Mouse (Mus musculus) midbrain, postnatal 0 days (tissue): ENCODE measurements at regions not wholly inside any gene's neighbourhood (a gene's known extent, or its start where the extent isn't known, plus 50 kb on each side); places are given as distances from the start of the nearest gene placed in this dataset.
"Not testable (repeated sequence)": the region's sequence is repeated elsewhere in the genome, so short reads cannot be mapped to it uniquely, and the experiment has no call there.

Source experiments
- ATAC-seq: fragments of 200-750 bp; cut with Nextera tagmentation; 2 replicates; pipeline ENCODE4 v1.8.0; 2017; ENCODE audit warnings: moderate number of reproducible peaks, mild to moderate bottlenecking, moderate TSS enrichment, moderate library complexity; ENCODE audit not compliant: low FRiP score
- DNase-seq: peaks from one replicate; pipeline ENCODE4 v3.0.0-alpha.2; 2015; ENCODE audit warnings: low spot score
- H3K27ac ChIP-seq: fragments of 300-500 bp; sonication (generic); 2 replicates; pipeline ENCODE4 v1.5.1; 2014; ENCODE audit warnings: low read depth, mild to moderate bottlenecking, low read length, mixed read lengths
- H3K27me3 ChIP-seq: fragments of 300-500 bp; sonication (generic); 2 replicates; pipeline ENCODE4 v1.6.1; 2014; ENCODE audit warnings: low read length, control low read depth, mixed read lengths; ENCODE audit not compliant: insufficient read depth
- H3K36me3 ChIP-seq: fragments of 300-500 bp; sonication (generic); 2 replicates; pipeline ENCODE4 v1.6.1; 2014; ENCODE audit warnings: low read length, control low read depth, mixed read lengths; ENCODE audit not compliant: insufficient read depth
- H3K4me1 ChIP-seq: fragments of 300-500 bp; sonication (generic); 2 replicates; pipeline ENCODE4 v1.6.1; 2014; ENCODE audit warnings: mild to moderate bottlenecking, control low read depth, antibody characterized with exemption, low read length, mixed read lengths; ENCODE audit not compliant: insufficient read depth
- H3K4me2 ChIP-seq: fragments of 300-500 bp; sonication (generic); 2 replicates; pipeline ENCODE4 v1.6.1; 2014; ENCODE audit warnings: low read depth, mild to moderate bottlenecking, low read length, mixed read lengths; ENCODE audit not compliant: poor library complexity, severe bottlenecking
- H3K4me3 ChIP-seq: fragments of 300-500 bp; sonication (generic); 2 replicates; pipeline ENCODE4 v1.5.1; 2014; ENCODE audit warnings: low read depth, mild to moderate bottlenecking, low read length, moderate library complexity
- H3K9ac ChIP-seq: fragments of 300-500 bp; sonication (generic); replicated peaks from 2 replicates; pipeline ENCODE4 v1.6.1; 2014; ENCODE audit warnings: mild to moderate bottlenecking, low read length, moderate library complexity, mixed read lengths; ENCODE audit not compliant: poor library complexity, severe bottlenecking
- H3K9me3 ChIP-seq: fragments of 300-500 bp; sonication (generic); 2 replicates; pipeline ENCODE4 v1.6.1; 2016; ENCODE audit warnings: low read length, control low read depth
- CTCF ChIP-seq: IDR thresholded peaks from 2 replicates; pipeline ENCODE4 v1.5.1; 2016; ENCODE audit warnings: antibody characterized with exemption, mild to moderate bottlenecking
- WGBS: fragments of 180-500 bp; shearing (Covaris S2); extraction: QIAGEN DNeasy Blood & Tissue Kit; methylation state at CpG from one replicate; pipeline ENCODE4 v1.1.7; 2014; 5-methylcytosine and 5-hydroxymethylcytosine counted together

DNA sequence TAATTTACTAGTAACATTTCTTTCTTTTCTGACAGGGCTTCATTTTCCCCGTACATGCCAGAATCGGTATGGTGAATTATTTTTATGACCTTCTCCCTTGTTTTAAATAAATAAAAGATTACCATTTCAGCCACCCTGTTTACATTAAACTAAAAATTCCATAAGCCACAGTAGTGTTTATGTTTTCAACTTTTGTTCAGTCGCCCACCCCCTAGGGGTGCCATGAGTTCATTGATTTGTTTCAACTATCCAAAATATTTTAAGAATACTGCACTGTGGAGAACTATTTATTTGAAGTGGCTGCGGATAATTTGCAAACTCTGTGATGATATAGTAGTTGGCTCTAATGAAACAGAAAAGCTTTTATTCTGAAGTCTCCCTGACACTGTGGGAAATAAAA lies 132.9 kb downstream of the Tfec start:
- Histone ChIP-seq H3K4me2 (no peak overlapping the region), H3K9me3 (no peaks in the 10 kb centered on the region), H3K4me3 (no peak overlapping the region), H3K27me3 (no peaks in the 10 kb centered on the region), H3K27ac (no peak overlapping the region), H3K4me1 (no peaks in the 10 kb centered on the region), H3K36me3 (no peaks in the 10 kb centered on the region), H3K9ac (no peak overlapping the region)
- no peak for TF ChIP-seq CTCF
- DNase-seq (no peak), ATAC-seq (no peak)
- WGBS, result 82% methylated on average over 4 of the region's 4 CpGs

DNA sequence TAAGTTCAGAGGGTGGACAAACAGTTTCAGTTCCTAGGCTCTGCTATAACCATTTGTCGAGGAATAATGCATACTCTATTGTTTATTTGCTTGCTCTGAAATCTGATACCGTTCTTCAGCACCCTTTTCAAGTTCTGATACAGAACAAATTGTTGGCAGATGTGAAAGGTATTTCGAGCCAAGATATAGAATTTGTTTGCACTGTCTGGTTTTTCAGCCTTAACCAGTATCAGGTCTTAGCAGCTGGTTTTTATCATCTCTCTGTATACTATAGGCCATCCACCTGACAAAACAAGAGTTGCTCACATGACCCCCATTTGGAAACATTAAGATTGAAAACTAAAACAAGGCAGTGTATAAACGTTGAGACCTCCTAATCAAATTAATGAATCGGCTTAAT lies 133.5 kb downstream of the Tfec start:
- WGBS, result 80% methylated on average over 5 of the region's 5 CpGs
- H3K4me2 ChIP-seq, result no peak overlapping the region
- DNase-seq, result no peak

DNA sequence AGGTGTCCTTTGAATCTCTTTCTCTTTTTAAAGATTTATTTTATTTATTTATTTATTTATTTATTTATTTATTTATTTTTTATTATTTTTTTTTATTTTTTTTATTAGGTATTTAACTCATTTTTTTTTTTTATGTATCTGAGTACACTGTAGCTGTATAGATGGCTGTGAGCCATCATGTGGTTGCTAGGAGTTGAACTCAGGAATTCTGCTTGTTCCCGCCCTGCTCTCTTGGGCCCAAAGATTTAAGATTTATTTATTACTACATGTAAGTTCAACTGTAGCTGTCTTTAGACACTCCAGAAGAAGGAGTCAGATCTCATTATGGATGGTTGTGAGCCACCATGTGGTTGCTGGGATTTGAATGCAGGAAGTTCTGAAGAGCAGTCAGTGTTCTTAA lies 143.2 kb downstream of the Tfec start:
- not testable (repeated sequence) for H3K9me3 ChIP-seq, H3K4me2 ChIP-seq, H3K27ac ChIP-seq, H3K9ac ChIP-seq, H3K4me1 ChIP-seq, H3K4me3 ChIP-seq, DNase-seq, H3K36me3 ChIP-seq, H3K27me3 ChIP-seq, ATAC-seq
- 81% methylated on average over 1 of the region's 1 CpGs for WGBS

More for the DNA sequence above, 133.5 kb downstream of the Tfec start:
- ATAC-seq, result no peak
- Histone ChIP-seq H3K36me3 (no peaks in the 10 kb centered on the region), H3K9me3 (no peaks in the 10 kb centered on the region), H3K4me3 (no peak overlapping the region), H3K27ac (no peak overlapping the region), H3K4me1 (no peaks in the 10 kb centered on the region), H3K27me3 (no peaks in the 10 kb centered on the region), H3K9ac (no peak overlapping the region)
- no peak for TF ChIP-seq CTCF

DNA sequence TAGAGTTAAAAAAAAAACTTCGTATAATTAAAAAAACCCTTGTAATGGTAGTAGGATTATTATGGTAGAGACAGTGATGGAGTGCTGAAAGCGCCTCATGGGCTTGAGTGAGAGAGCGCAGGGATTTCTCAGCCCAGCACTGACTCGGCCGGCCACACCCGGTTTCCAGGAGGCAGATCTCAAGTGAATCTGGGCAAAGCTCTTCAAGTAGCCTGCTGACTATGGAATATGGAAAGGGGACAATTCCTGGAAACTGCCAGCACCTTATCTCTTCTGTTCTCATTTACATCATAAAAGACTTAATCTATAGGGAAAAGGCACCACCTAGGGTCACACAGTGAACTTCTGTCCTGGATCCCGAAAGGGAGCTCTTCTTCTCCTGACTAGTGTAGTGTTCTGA lies 165.1 kb downstream of the Tfec start:
- ATAC-seq (no peak), DNase-seq (no peak)
- TF ChIP-seq CTCF, result no peak
- Histone ChIP-seq H3K27ac (no peak overlapping the region), H3K9ac (no peak overlapping the region), H3K27me3 (no peaks in the 10 kb centered on the region), H3K4me2 (no peak overlapping the region), H3K4me3 (no peak overlapping the region), H3K9me3 (no peaks in the 10 kb centered on the region), H3K36me3 (no peaks in the 10 kb centered on the region), H3K4me1 (no peaks in the 10 kb centered on the region)
- WGBS, result 75% methylated on average over 7 of the region's 7 CpGs

DNA sequence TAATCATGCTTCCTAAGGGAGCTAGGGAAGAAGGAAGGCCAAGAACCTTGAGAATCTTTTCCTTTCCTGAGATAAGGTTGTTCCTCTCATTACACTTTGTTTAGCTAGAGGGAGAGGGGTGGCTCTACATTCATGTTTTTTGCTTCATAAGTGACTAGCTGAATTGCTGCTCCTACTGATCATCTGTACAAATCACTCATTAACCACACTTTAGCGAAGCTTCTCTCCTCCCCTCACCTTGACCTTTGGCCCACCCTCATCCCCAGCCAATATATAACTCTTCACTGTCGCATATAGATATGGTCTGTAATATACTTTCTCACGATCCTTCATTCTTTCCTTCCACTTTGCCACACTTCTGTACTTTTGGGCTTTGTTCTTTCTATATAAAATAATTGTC lies 166.1 kb downstream of the Tfec start:
- no peak overlapping the region for H3K4me2 ChIP-seq
- ATAC-seq (no peak), DNase-seq (no peak)
- H3K9ac ChIP-seq, result no peak overlapping the region
- no peak overlapping the region for H3K4me3 ChIP-seq
- 90% methylated on average over 3 of the region's 3 CpGs for WGBS
- no peaks in the 10 kb centered on the region for H3K36me3 ChIP-seq
- no peaks in the 10 kb centered on the region for H3K4me1 ChIP-seq
- TF ChIP-seq CTCF, result no peak
- H3K9me3 ChIP-seq, result no peaks in the 10 kb centered on the region
- H3K27me3 ChIP-seq, result no peaks in the 10 kb centered on the region
- H3K27ac ChIP-seq, result no peak overlapping the region

DNA sequence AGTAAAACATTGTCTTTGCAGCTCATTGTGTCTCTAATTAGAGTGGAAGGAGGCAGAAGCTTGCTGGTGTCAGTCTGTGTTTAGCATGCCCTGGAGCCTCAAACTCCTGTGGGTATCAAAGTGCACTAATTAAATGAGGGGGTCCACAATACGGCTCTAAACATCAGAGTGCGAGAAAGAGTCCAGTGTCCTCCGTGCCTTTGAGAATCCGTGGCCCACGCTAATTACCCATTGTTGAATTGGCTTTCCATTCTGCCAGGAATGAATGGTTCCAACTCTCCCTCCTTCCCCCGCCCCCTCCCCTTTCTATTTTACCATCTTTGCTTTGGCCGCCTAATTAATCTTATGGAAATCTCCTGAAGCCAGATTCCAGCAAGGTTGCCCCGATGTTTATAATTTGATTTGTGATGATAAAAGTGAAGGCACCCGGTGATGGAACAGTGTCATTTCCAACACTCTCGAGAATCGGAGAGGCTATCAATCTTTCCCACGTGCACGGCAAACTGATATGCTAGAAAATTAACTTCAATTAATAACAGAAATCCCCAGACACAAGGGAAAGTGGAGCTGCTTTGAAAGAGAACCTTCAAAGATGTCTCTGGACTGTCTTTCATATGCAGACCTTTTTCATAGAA lies 170.9 kb downstream of the Tfec start:
- Histone ChIP-seq H3K4me2 (peak overlapping the region; percentile 13), H3K4me3 (no peak overlapping the region), H3K4me1 (no peaks in the 10 kb centered on the region), H3K27ac (no peak overlapping the region), H3K36me3 (no peaks in the 10 kb centered on the region), H3K9ac (no peak overlapping the region), H3K9me3 (no peaks in the 10 kb centered on the region), H3K27me3 (no peaks in the 10 kb centered on the region)
- DNase-seq, result peak; percentile 50
- TF ChIP-seq CTCF, result no peak
- no peak for ATAC-seq
- 12% methylated on average over 13 of the region's 13 CpGs for WGBS
